Mouse (Mus musculus) C2C12 (cell line): ENCODE results near the gene Gm11564. TPM values are rescaled to one million over a fixed set of nuclear protein-coding genes. Genes with fewer than 3 reads are reported as not detected.
"Not testable (repeated sequence)": the region's sequence is repeated elsewhere in the genome, so short reads cannot be mapped to it uniquely, and the experiment has no call there.

ENCODE experiments used
- H3K27me3 ChIP-seq: one replicate; pipeline ENCODE4 v1.6.1; 2011; ENCODE audit not compliant: control insufficient read depth, insufficient read depth, insufficient read length
- H3K36me3 ChIP-seq: one replicate; pipeline ENCODE4 v1.6.1; 2011; ENCODE audit not compliant: control insufficient read depth, insufficient read depth
- H3K4me3 ChIP-seq: one replicate; pipeline ENCODE4 v1.5.1; 2011; ENCODE audit warnings: mild to moderate bottlenecking, control low read depth; ENCODE audit not compliant: poor library complexity, insufficient read depth, severe bottlenecking
- H3K79me2 ChIP-seq: one replicate; pipeline ENCODE4 v1.6.1; 2011; ENCODE audit not compliant: control insufficient read depth, insufficient read depth
- H3K79me3 ChIP-seq: one replicate; pipeline ENCODE4 v1.6.1; 2011; ENCODE audit warnings: low read depth, control low read depth
- H3ac ChIP-seq: one replicate; pipeline ENCODE3; 2011; ENCODE audit warnings: low read depth; ENCODE audit not compliant: control insufficient read depth, insufficient read length
- CEBPB ChIP-seq: IDR thresholded peaks from one replicate; pipeline ENCODE4 v1.6.1; 2011; ENCODE audit warnings: low read depth, mild to moderate bottlenecking, control low read depth, moderate library complexity
- CTCF ChIP-seq: IDR thresholded peaks from one replicate; pipeline ENCODE4 v1.5.1; 2011; ENCODE audit not compliant: control insufficient read depth, insufficient read depth, insufficient read length
- FOSL1 ChIP-seq: IDR thresholded peaks from one replicate; pipeline ENCODE4 v1.8.0; 2011; ENCODE audit warnings: mild to moderate bottlenecking, low read length; ENCODE audit not compliant: poor library complexity, insufficient read depth, severe bottlenecking
- MAX ChIP-seq: IDR thresholded peaks from one replicate; pipeline ENCODE4 v1.6.1; 2011; ENCODE audit warnings: mild to moderate bottlenecking, control low read depth
- MYOD1 ChIP-seq: IDR thresholded peaks from one replicate; pipeline ENCODE4 v1.6.1; 2011; ENCODE audit warnings: low read depth; ENCODE audit not compliant: control insufficient read depth, insufficient read length
- MYOG ChIP-seq: IDR thresholded peaks from one replicate; pipeline ENCODE4 v1.6.1; 2011; ENCODE audit not compliant: control insufficient read depth, insufficient read length; ENCODE audit errors: extremely low read depth
- USF1 ChIP-seq: IDR thresholded peaks from one replicate; pipeline ENCODE4 v1.6.1; 2011; ENCODE audit warnings: low read depth, mild to moderate bottlenecking, control low read depth, moderate library complexity
- polyA plus RNA-seq: library from polyadenylated mRNA; unstranded; fragments of >200 nt; fragmentation: generic; extraction: Trizol; gene quantifications from one replicate; pipeline ENCODE4 v1.2.1, GENCODE M21; 2012; ENCODE audit warnings: missing spikeins

Gm11564 gene
- polyA plus RNA-seq, 1 experiment = not detected

GRCm38 (mm10) chr11:99842185-99842584 lies 26.7 kb upstream of the Gm11564 start:
- no peaks in the 10 kb centered on the region for H3K79me2 ChIP-seq
- no peak overlapping the region for H3ac ChIP-seq
- TF ChIP-seq CTCF = no peak
- no peak for TF ChIP-seq MYOD1
- no peak for TF ChIP-seq MAX
- TF ChIP-seq CEBPB = no peak
- TF ChIP-seq USF1 = no peak
- TF ChIP-seq FOSL1 = no peak
- no peak for TF ChIP-seq MYOG
- no peak overlapping the region for H3K4me3 ChIP-seq
- H3K36me3 ChIP-seq = no peaks in the 10 kb centered on the region
- H3K79me3 ChIP-seq = no peaks in the 10 kb centered on the region
- peaks cover 7% of the 10 kb centered on the region for H3K27me3 ChIP-seq

GRCm38 (mm10) chr11:99837966-99838365 lies 22.5 kb upstream of the Gm11564 start, which contains the start of gene 2300003K06Rik:
TSS of gene 2300003K06Rik (minus strand) at chr11:99838066.
- H3K36me3 ChIP-seq = no peaks in the 10 kb centered on the region
- peaks cover 9% of the 10 kb centered on the region for H3K27me3 ChIP-seq
- H3K79me2 ChIP-seq = no peaks in the 10 kb centered on the region
- no peak within 1 kb of the TSS for H3ac ChIP-seq
- H3K79me3 ChIP-seq = no peaks in the 10 kb centered on the region
- no peak within 1 kb of the TSS for H3K4me3 ChIP-seq
- no peak for TF ChIP-seq USF1
- TF ChIP-seq MYOD1 = no peak

- not testable (repeated sequence) for H3K27me3 ChIP-seq, H3K4me3 ChIP-seq, H3ac ChIP-seq, H3K79me2 ChIP-seq, H3K79me3 ChIP-seq, H3K36me3 ChIP-seq
Observed at GRCm38 (mm10) chr11:99809792-99810191, 5.7 kb downstream of the Gm11564 start, which contains the start of gene Krtap4-13. TSS of gene Krtap4-13 (minus strand) at chr11:99809892.

GRCm38 (mm10) chr11:99804346-99804745 lies 11.1 kb downstream of the Gm11564 start, which contains the start of gene Gm11554:
TSS of gene Gm11554 (minus strand) at chr11:99804446.
- H3K4me3 ChIP-seq, H3ac ChIP-seq, H3K27me3 ChIP-seq, H3K79me2 ChIP-seq, H3K79me3 ChIP-seq, H3K36me3 ChIP-seq: not testable (repeated sequence)

GRCm38 (mm10) chr11:99798832-99799231 lies 16.6 kb downstream of the Gm11564 start, which contains the start of gene Gm11569:
TSS of gene Gm11569 (minus strand) at chr11:99798932.
- H3ac ChIP-seq, H3K36me3 ChIP-seq, H3K4me3 ChIP-seq, H3K79me3 ChIP-seq, H3K79me2 ChIP-seq, H3K27me3 ChIP-seq: not testable (repeated sequence)

- Histone ChIP-seq H3K79me3 (no peaks in the 10 kb centered on the region), H3K4me3 (no peak within 1 kb of the TSS), H3ac (no peak within 1 kb of the TSS), H3K36me3 (no peaks in the 10 kb centered on the region), H3K79me2 (no peaks in the 10 kb centered on the region), H3K27me3 (peaks cover 12% of the 10 kb centered on the region)
- TF ChIP-seq CEBPB (no peak), CTCF (no peak), MAX (no peak), MYOD1 (no peak), USF1 (no peak), FOSL1 (no peak), MYOG (no peak)
Observed at GRCm38 (mm10) chr11:99793367-99793766, 22.1 kb downstream of the Gm11564 start, which contains the start of gene Gm11596. TSS of gene Gm11596 (minus strand) at chr11:99793467.

GRCm38 (mm10) chr11:99784900-99785299 lies 30.6 kb downstream of the Gm11564 start, which contains the start of gene Krtap4-9:
TSS of gene Krtap4-9 (plus strand) at chr11:99785200.
- H3ac ChIP-seq, H3K4me3 ChIP-seq, H3K79me2 ChIP-seq, H3K27me3 ChIP-seq, H3K79me3 ChIP-seq, H3K36me3 ChIP-seq: not testable (repeated sequence)
